Mouse (Mus musculus) erythroblast, embryonic 14.5 days (primary cell): ENCODE measurements around the gene Sms. TPM values are rescaled to one million over a fixed set of nuclear protein-coding genes. Genes with fewer than 3 reads are reported as not detected.

Source experiments
- H3K27me3 ChIP-seq: 2 replicates; pipeline ENCODE4 v1.6.1; 2012; ENCODE audit warnings: inconsistent platforms; ENCODE audit not compliant: control insufficient read depth
- H3K36me3 ChIP-seq: 2 replicates; pipeline ENCODE4 v1.6.1; 2012; ENCODE audit warnings: mild to moderate bottlenecking, inconsistent platforms; ENCODE audit not compliant: control insufficient read depth
- H3K4me1 ChIP-seq: 2 replicates; pipeline ENCODE4 v1.6.1; 2012; ENCODE audit warnings: inconsistent platforms; ENCODE audit not compliant: control insufficient read depth
- H3K4me3 ChIP-seq: replicated peaks from 2 replicates; pipeline ENCODE3; 2012; ENCODE audit warnings: moderate library complexity, mild to moderate bottlenecking, inconsistent platforms
- H3K9me3 ChIP-seq: 2 replicates; pipeline ENCODE4 v1.6.1; 2012; ENCODE audit warnings: low read length, inconsistent platforms, mixed read lengths; ENCODE audit not compliant: control insufficient read depth
- GATA1 ChIP-seq: IDR thresholded peaks from 2 replicates; pipeline ENCODE4 v1.6.1; 2012; ENCODE audit warnings: low read length, inconsistent platforms, mixed read lengths
- TAL1 ChIP-seq: IDR thresholded peaks from 3 replicates; pipeline ENCODE4 v1.6.1; 2012; ENCODE audit warnings: low read length, inconsistent platforms, mixed read lengths
- polyA plus RNA-seq: library from polyadenylated mRNA; stranded (reverse); fragments of >175 nt; gene quantifications from 2 replicates; pipeline ENCODE4 v1.2.3, GENCODE M21; 2012

The Sms gene
- polyA plus RNA-seq, 1 experiment = 0.35 TPM

DNA sequence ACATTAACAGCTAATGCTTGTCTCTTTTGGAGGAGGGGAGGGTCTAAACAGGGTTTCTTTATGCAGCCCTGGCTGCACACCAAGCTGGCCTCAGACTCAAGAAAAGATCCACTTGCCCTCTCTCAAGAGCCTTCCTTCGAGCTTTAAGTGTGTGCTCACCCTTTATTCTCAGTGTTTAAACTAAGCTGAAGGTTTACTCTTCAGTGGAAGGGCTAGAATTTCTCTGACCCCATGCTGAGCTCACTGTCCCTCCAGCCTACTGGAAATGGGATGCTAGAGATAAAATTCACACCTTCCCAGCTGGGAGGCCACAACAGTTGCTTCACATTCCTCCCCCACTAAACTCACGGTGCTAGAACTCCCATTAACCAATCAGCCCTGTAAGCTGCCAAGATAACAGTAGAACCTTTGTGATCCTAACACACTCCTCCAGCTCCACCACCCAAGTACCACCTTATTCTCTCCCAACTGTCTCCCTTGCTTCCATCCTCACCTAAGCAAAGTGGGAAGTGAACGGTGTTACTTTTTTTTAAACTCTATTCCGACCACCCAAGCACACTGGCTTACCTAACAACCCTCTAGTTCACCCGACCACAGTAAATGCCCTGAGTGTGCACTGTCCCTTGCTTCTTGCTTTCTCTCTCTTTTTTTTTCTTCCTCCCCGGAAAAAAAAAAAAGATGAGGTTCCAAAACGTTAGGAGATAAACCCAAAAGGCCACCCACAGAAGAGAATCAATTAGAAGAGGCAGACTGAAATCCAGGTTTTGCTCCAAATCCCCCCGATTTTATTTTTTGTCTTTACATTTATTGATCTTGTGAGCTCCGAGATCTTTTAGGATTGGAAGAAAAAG is 2.0 kb downstream of the Sms start:
- no peaks in the 10 kb centered on the region for H3K36me3 ChIP-seq
- peaks cover 4% of the 10 kb centered on the region; the same call in 1 of the 2 replicates for H3K27me3 ChIP-seq
- peaks cover 4% of the 10 kb centered on the region for H3K9me3 ChIP-seq
- H3K4me1 ChIP-seq = peaks cover 18% of the 10 kb centered on the region
- no peak for TF ChIP-seq TAL1
- no peak for TF ChIP-seq GATA1
- H3K4me3 ChIP-seq = peak overlapping the region; percentile 67

GRCm38 (mm10) chrX:157488831-157489230 is 3.3 kb downstream of the Sms start:
- H3K4me1 ChIP-seq = peaks cover 18% of the 10 kb centered on the region
- H3K9me3 ChIP-seq = peaks cover 4% of the 10 kb centered on the region
- no peak overlapping the region for H3K4me3 ChIP-seq
- H3K27me3 ChIP-seq = peaks cover 4% of the 10 kb centered on the region; the same call in 1 of the 2 replicates
- no peak for TF ChIP-seq TAL1
- TF ChIP-seq GATA1 = no peak
- H3K36me3 ChIP-seq = no peaks in the 10 kb centered on the region

GRCm38 (mm10) chrX:157486765-157487164 is 5.3 kb downstream of the Sms start:
- peaks cover 10% of the 10 kb centered on the region for H3K4me1 ChIP-seq
- H3K27me3 ChIP-seq = peaks cover 4% of the 10 kb centered on the region; the same call in 1 of the 2 replicates
- H3K9me3 ChIP-seq = peaks cover 4% of the 10 kb centered on the region
- no peak overlapping the region for H3K4me3 ChIP-seq
- H3K36me3 ChIP-seq = no peaks in the 10 kb centered on the region
- TF ChIP-seq TAL1 (no peak), GATA1 (no peak)

GRCm38 (mm10) chrX:157482842-157483241 is 9.2 kb downstream of the Sms start:
- Histone ChIP-seq H3K4me3 (no peak overlapping the region), H3K27me3 (no peaks in the 10 kb centered on the region), H3K9me3 (no peaks in the 10 kb centered on the region), H3K4me1 (no peaks in the 10 kb centered on the region), H3K36me3 (no peaks in the 10 kb centered on the region)
- TF ChIP-seq GATA1 = no peak
- no peak for TF ChIP-seq TAL1

DNA sequence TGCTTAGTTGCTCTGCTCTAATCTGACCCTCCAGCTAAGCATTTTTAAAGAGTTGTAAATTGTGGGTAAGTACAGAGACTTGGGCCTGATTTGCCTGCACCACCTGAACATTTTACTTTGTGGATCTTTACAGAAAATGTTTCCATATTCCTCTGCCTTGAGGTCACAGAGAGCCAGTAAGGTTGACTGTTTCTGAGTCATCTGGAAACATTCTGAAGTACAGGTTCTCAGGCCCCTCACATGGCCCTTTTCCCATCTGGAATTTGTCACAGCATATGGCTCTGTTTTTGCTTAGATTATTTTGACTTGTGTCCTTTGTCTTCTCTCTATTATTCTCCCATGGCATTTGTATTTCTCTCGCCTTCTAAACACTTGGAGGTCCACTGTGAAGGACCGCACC is 10.2 kb downstream of the Sms start:
- H3K9me3 ChIP-seq = no peaks in the 10 kb centered on the region
- no peaks in the 10 kb centered on the region for H3K36me3 ChIP-seq
- no peak overlapping the region for H3K4me3 ChIP-seq
- H3K4me1 ChIP-seq = no peaks in the 10 kb centered on the region
- H3K27me3 ChIP-seq = no peaks in the 10 kb centered on the region
- TF ChIP-seq GATA1 (no peak), TAL1 (no peak)

- no peak overlapping the region for H3K4me3 ChIP-seq
- H3K9me3 ChIP-seq = no peaks in the 10 kb centered on the region
- H3K4me1 ChIP-seq = no peaks in the 10 kb centered on the region
- no peak for TF ChIP-seq TAL1
- TF ChIP-seq GATA1 = no peak
- no peaks in the 10 kb centered on the region for H3K36me3 ChIP-seq
- no peaks in the 10 kb centered on the region for H3K27me3 ChIP-seq
Observed at GRCm38 (mm10) chrX:157477328-157477727, 14.8 kb downstream of the Sms start.

DNA sequence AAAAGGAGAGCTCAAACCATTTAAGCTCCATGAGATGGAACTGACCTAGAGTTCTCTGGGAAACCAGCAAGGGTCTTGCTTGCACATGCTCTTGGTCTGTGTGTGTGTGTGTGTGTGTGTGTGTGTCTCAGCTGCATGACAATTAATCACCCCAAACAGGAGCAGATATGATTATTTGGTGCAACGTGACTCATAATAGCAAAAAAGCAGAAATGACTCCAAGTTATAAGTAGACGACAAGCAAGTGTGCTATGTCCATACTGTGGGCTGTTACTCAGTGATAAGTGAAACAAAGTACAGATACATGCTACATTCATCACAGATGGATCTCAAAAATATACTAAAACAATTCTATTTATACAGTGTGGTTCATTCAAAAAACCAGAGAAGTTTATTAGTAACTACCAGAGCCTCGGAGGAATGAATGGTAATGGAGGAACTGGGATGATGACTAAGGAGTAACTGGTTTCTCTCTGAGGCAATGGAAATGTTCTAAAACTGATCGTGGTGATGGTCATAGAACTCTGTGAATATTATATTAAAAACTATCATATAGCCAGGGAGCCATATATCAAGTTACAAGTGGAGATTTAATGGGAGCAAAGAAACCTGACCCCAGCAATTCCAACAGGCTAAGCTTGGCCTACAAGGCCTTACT is 15.8 kb downstream of the Sms start:
- Histone ChIP-seq H3K36me3 (no peaks in the 10 kb centered on the region), H3K27me3 (no peaks in the 10 kb centered on the region), H3K4me3 (no peak overlapping the region), H3K4me1 (no peaks in the 10 kb centered on the region), H3K9me3 (no peaks in the 10 kb centered on the region)
- TF ChIP-seq GATA1 = no peak
- no peak for TF ChIP-seq TAL1

DNA sequence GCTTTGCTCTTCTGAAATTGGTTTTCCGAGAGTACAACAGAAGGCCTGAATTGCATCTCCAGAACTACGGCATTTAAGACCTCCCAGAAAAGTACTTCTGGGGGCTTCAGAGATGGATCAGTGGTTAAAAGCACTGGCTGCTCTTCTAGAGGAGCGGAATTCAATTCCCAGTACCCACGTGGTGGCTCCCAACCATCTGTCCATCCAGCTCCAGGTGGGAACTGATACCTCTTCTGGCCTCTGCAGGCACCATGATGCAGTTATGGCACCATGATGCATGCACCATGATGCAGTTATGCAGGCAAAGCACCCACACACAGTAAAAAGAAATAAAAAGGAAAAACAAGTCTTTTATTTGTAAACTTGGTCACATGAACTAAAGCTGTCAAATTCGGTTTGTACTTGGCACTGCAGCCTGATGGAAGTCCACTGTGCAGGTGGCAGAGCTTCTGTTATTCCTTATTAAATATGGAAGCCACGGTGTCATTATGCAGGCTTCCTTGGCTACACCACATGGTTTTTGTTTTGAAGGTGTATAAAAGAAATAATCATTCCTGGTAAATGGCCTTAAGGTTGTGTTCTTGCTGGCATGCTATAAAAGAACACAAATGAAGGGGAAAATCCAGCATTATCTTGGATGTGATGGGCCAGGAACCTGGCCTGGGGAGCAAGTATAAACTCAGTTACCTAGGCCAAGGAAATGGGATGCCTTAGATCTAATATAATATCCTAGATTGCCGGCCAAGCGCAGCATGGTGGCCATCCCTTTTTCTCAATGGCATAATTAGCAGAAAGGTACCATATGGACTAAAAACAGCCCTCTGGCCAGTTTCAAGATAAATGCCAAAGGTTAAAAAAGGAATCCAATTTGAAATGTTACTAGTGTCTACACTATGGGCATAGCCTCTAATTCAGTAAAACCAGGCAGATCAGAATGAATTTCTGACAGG is 20.1 kb downstream of the Sms start:
- H3K36me3 ChIP-seq = no peaks in the 10 kb centered on the region

More for the DNA sequence above, 20.1 kb downstream of the Sms start:
- no peaks in the 10 kb centered on the region for H3K9me3 ChIP-seq
- no peaks in the 10 kb centered on the region for H3K27me3 ChIP-seq
- H3K4me1 ChIP-seq = no peaks in the 10 kb centered on the region
- no peak overlapping the region for H3K4me3 ChIP-seq
- TF ChIP-seq GATA1 = no peak
- TF ChIP-seq TAL1 = no peak
